Mouse (Mus musculus) kidney, adult 8-10 months (tissue): ENCODE data around the gene Ndel1.

Source experiments
- DNase-seq, 2 experiments: peaks; one replicate each; pipeline ENCODE4 v3.0.0; 2022

Gene Ndel1

GRCm38 (mm10) chr11:68892233-68892832 is 20.7 kb upstream of the Ndel1 start:
- no peak for DNase-seq

GRCm38 (mm10) chr11:68891823-68892222 is 20.2 kb upstream of the Ndel1 start:
- DNase-seq, result no peak

- DNase-seq, result no peak
These were observed 19.0 kb upstream of the Ndel1 start for GRCm38 (mm10) chr11:68890625-68891024.

GRCm38 (mm10) chr11:68888653-68889052 is 17.0 kb upstream of the Ndel1 start:
- no peak for DNase-seq

GRCm38 (mm10) chr11:68888253-68888652 is 16.6 kb upstream of the Ndel1 start, which contains the start of gene Rnf222:
Rnf222 (plus strand) TSS chr11:68888553.
- DNase-seq, result no peak

- DNase-seq, result no peak
These were observed 14.4 kb upstream of the Ndel1 start for GRCm38 (mm10) chr11:68886091-68886490.

- no peak for DNase-seq
These were observed 12.7 kb upstream of the Ndel1 start for GRCm38 (mm10) chr11:68884368-68884767.

- DNase-seq, result no peak
These were observed 12.2 kb upstream of the Ndel1 start for GRCm38 (mm10) chr11:68883843-68884242.

GRCm38 (mm10) chr11:68882107-68882506 is 10.4 kb upstream of the Ndel1 start:
- no peak for DNase-seq

GRCm38 (mm10) chr11:68878811-68879210 is 7.2 kb upstream of the Ndel1 start:
- DNase-seq, result no peak

- peak; percentile 47 to 68 for DNase-seq
These were observed 3.2 kb upstream of the Ndel1 start for GRCm38 (mm10) chr11:68874841-68875240.

- DNase-seq, result no peak
These were observed 381 bp downstream of the Ndel1 start for GRCm38 (mm10) chr11:68871277-68871676.

- peak; percentile 97 to 98 for DNase-seq
These were observed 7.0 kb downstream of the Ndel1 start for GRCm38 (mm10) chr11:68864544-68865189.

- DNase-seq, result no peak
These were observed 8.0 kb downstream of the Ndel1 start for GRCm38 (mm10) chr11:68863631-68864091.

- DNase-seq, result peak in 1 of 2 experiments; percentile 41
These were observed 9.4 kb downstream of the Ndel1 start for GRCm38 (mm10) chr11:68862260-68862659.

- DNase-seq, result no peak
These were observed 11.6 kb downstream of the Ndel1 start for GRCm38 (mm10) chr11:68859943-68860593.

- DNase-seq, result no peak
These were observed 14.3 kb downstream of the Ndel1 start for GRCm38 (mm10) chr11:68857329-68857728.

- DNase-seq, result peak; percentile 43 to 44
These were observed 17.0 kb downstream of the Ndel1 start for GRCm38 (mm10) chr11:68854621-68855020.

- DNase-seq, result peak; percentile 73 to 78
These were observed 17.9 kb downstream of the Ndel1 start for GRCm38 (mm10) chr11:68853611-68854401.

GRCm38 (mm10) chr11:68852932-68853409 is 18.7 kb downstream of the Ndel1 start:
- DNase-seq, result peak; percentile 99

- DNase-seq, result peak; percentile 66 to 73
These were observed 19.2 kb downstream of the Ndel1 start for GRCm38 (mm10) chr11:68852486-68852901.

- DNase-seq, result peak; percentile 53 to 66
These were observed 19.8 kb downstream of the Ndel1 start for GRCm38 (mm10) chr11:68851644-68852485.
